Mouse (Mus musculus) ES-Bruce4 (cell line): ENCODE data around the gene Canx. TPM values are rescaled to one million over a fixed set of nuclear protein-coding genes. Genes with fewer than 3 reads are reported as not detected.

Experiments used
- H3K27ac ChIP-seq: 2 replicates; pipeline ENCODE4 v1.5.1; 2012; ENCODE audit warnings: low read length, inconsistent platforms; ENCODE audit not compliant: insufficient read depth
- H3K27me3 ChIP-seq: 2 replicates; pipeline ENCODE4 v1.6.1; 2012; ENCODE audit warnings: mild to moderate bottlenecking, low read length, inconsistent platforms; ENCODE audit not compliant: control insufficient read depth, poor library complexity, insufficient read depth, severe bottlenecking
- H3K36me3 ChIP-seq: 2 replicates; pipeline ENCODE4 v1.6.1; 2012; ENCODE audit warnings: inconsistent platforms, mild to moderate bottlenecking, low read length, moderate library complexity; ENCODE audit not compliant: control insufficient read depth, poor library complexity, insufficient read depth, severe bottlenecking
- H3K4me1 ChIP-seq: one replicate; pipeline ENCODE4 v1.8.1; 2011; ENCODE audit warnings: low read length; ENCODE audit not compliant: control insufficient read depth, insufficient read depth
- H3K4me3 ChIP-seq: 2 replicates; pipeline ENCODE4 v1.5.1; 2011; ENCODE audit warnings: low read depth, mild to moderate bottlenecking, low read length
- H3K9ac ChIP-seq: 2 replicates; pipeline ENCODE4 v1.6.1; 2012; ENCODE audit warnings: low read depth, mild to moderate bottlenecking, inconsistent platforms; ENCODE audit not compliant: poor library complexity, severe bottlenecking
- H3K9me3 ChIP-seq: replicated peaks from 2 replicates; pipeline ENCODE4 v1.6.1; 2012; ENCODE audit warnings: mild to moderate bottlenecking, low read length, inconsistent platforms; ENCODE audit not compliant: control insufficient read depth, poor library complexity, insufficient read depth, severe bottlenecking
- CTCF ChIP-seq: IDR thresholded peaks from one replicate; pipeline ENCODE4 v1.8.1; 2011; ENCODE audit warnings: low read depth, low read length
- EP300 ChIP-seq: IDR thresholded peaks from 2 replicates; pipeline ENCODE4 v1.6.1; 2011; ENCODE audit warnings: low read depth, low read length; ENCODE audit not compliant: insufficient read depth
- POLR2A ChIP-seq: IDR thresholded peaks from one replicate; pipeline ENCODE4 v1.8.1; 2011; ENCODE audit warnings: low read length; ENCODE audit not compliant: insufficient read depth
- polyA plus RNA-seq: library from polyadenylated mRNA; stranded (reverse); fragments of >200 nt; gene quantifications from 2 replicates; pipeline ENCODE4 v1.2.4, GENCODE M21; 2011; ENCODE audit warnings: low read depth; ENCODE audit not compliant: missing spikeins, insufficient read depth, insufficient read length

Gene Canx
- polyA plus RNA-seq, 1 experiment = 681 TPM

DNA sequence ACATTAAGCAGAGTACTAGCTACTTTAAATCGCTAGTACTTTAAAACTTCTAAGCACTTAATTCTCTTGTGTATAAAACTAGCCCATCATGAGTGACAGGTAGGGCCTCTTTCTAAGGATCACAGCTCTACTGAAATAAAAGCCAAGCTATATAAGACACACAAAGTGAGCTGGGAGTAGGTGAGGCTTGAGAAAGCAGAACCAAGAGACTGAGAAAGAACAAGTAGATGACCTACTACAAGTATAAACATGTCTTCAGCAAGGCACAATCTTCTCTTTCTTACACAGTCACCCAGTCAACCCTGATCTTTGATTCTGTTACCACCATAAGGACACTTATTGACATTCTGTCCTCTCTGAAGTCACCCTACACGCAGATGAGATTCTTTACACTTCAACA is 12.7 kb downstream of the Canx start:
- Histone ChIP-seq H3K27me3 (no peaks in the 10 kb centered on the region), H3K4me3 (no peak overlapping the region), H3K36me3 (peaks cover 52% of the 10 kb centered on the region), H3K9me3 (no peaks in the 10 kb centered on the region), H3K27ac (peak overlapping the region; percentile 83), H3K4me1 (no peaks in the 10 kb centered on the region), H3K9ac (no peak overlapping the region)
- TF ChIP-seq CTCF (no peak), EP300 (no peak), POLR2A (no peak)

GRCm38 (mm10) chr11:50303406-50303805 is 22.1 kb downstream of the Canx start:
- TF ChIP-seq CTCF (no peak), EP300 (no peak), POLR2A (no peak)
- no peaks in the 10 kb centered on the region for H3K4me1 ChIP-seq
- H3K27ac ChIP-seq = peak overlapping the region; percentile 54
- H3K4me3 ChIP-seq = no peak overlapping the region
- H3K9ac ChIP-seq = no peak overlapping the region
- H3K9me3 ChIP-seq = no peaks in the 10 kb centered on the region
- H3K27me3 ChIP-seq = no peaks in the 10 kb centered on the region
- H3K36me3 ChIP-seq = peaks cover 97% of the 10 kb centered on the region

DNA sequence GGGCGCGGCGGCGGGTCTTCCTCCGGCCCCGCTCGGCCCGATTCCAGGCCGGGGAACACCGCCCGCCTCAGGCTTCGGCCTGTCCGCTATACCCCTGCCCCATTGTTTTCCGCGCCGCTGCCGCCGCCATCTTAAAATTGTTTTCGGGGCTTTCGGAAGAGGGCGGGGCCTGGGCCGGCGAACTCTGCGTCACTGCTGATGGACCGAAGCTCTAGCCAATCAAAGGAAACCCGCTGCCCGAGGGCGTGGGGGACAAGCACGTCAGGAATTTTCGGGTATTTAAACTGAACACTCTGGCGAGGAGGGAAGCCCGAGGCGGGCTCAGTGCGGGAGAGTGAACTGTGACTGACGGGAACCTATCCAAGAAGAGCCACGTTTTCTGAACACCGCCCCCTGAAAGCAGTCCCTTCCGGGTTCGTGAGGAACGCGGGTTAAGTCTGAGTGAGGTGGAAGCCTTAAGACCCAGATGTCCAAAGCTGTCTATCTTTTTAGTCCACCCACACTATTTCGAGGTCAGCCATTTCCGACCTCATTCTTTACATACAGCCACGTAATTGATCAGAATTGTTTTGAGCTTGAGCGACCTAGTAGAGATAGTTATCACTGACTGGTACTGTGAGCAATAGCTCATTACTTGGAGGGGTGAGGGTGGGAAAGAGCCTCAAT is 33.1 kb downstream of the Canx start, which contains the start of gene Maml1:
Maml1 (minus strand) TSS at position 122 of the 666 bp plus-strand sequence.
- Histone ChIP-seq H3K4me3 (peak within 1 kb of the TSS; percentile 81), H3K36me3 (peaks cover 41% of the 10 kb centered on the region), H3K9ac (peak within 1 kb of the TSS; percentile 98), H3K9me3 (no peaks in the 10 kb centered on the region), H3K27me3 (no peaks in the 10 kb centered on the region), H3K27ac (peak within 1 kb of the TSS; percentile 79), H3K4me1 (no peaks in the 10 kb centered on the region)
- TF ChIP-seq POLR2A = peak; percentile 96
- 0 out of 2 replicates have a peak, but pooled peaks have one; percentile 24 for TF ChIP-seq EP300
- no peak for TF ChIP-seq CTCF

DNA sequence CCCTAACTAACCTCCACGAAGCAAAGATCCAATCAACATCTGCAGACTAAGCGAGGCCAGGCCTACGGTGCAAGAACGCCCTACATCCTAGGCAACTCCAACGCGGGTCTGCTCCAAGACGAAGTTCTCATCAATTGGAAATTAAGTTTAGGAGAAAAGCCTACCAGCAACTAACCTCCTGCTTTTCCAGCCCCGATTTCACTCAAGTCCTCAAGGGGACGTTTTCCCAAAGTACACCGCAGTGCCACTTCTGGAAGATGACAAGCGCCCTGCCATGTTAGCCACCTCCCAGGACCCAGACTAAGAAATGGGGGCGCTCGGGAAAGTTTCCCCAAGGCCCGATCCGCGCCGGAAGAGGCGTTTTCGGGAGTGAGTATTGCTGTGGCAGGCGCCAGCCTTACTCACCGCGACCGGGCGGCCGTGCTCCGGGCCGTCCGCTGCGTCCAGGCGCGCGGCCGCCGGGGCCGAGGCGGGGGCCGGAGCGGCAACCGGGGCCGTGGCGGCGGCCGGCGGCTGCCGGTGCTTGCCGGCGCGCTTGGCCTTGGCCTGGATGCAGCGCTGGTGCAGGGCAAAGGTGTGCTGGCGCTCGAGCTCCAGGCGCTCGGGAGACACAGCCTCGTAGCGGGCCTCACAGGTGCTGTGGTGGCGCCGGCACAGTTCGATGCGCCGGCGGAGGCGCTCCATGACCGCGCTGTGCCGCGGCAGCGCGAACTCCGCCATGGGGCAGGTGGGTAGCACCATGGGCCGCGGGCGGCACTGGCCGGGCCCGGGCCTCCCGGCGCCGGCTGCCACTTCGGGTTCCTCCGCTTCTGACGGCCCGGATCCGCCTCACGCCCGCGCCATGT is 33.9 kb downstream of the Canx start:
- H3K4me1 ChIP-seq = no peaks in the 10 kb centered on the region
- no peaks in the 10 kb centered on the region for H3K27me3 ChIP-seq
- peak overlapping the region; percentile 81 for H3K4me3 ChIP-seq
- TF ChIP-seq CTCF = no peak
- TF ChIP-seq EP300 = no peak
- no peak for TF ChIP-seq POLR2A
- peak overlapping the region; percentile 50 for H3K27ac ChIP-seq
- H3K9ac ChIP-seq = peak overlapping the region; percentile 98
- H3K9me3 ChIP-seq = no peaks in the 10 kb centered on the region
- H3K36me3 ChIP-seq = peaks cover 36% of the 10 kb centered on the region

GRCm38 (mm10) chr11:50290486-50291225 is 34.8 kb downstream of the Canx start:
- Histone ChIP-seq H3K27ac (no peak overlapping the region; the same call in 1 of the 2 replicates), H3K27me3 (no peaks in the 10 kb centered on the region), H3K4me1 (no peaks in the 10 kb centered on the region), H3K4me3 (peak overlapping the region; percentile 43), H3K9me3 (no peaks in the 10 kb centered on the region), H3K36me3 (peaks cover 28% of the 10 kb centered on the region), H3K9ac (peak overlapping the region; percentile 98)
- no peak for TF ChIP-seq POLR2A
- no peak for TF ChIP-seq CTCF
- no peak for TF ChIP-seq EP300
